Mouse (Mus musculus) spleen, adult 2 months (tissue): ENCODE measurements at regions not wholly inside any gene's neighbourhood (a gene's known extent, or its start where the extent isn't known, plus 50 kb on each side); places are given as distances from the start of the nearest gene placed in this dataset.

ENCODE experiments used
- CTCF ChIP-seq: fragments of 200-500 bp; IDR thresholded peaks from 2 replicates; pipeline ENCODE4 v1.5.1; 2011; ENCODE audit warnings: mild to moderate bottlenecking, inconsistent platforms; ENCODE audit not compliant: insufficient read depth, insufficient read length, insufficient replicate concordance; ENCODE audit errors: extremely low read depth
- POLR2A ChIP-seq: fragments of 200-500 bp; IDR thresholded peaks from 2 replicates; pipeline ENCODE4 v1.6.1; 2011; ENCODE audit warnings: low read depth, low read length, inconsistent platforms

DNA sequence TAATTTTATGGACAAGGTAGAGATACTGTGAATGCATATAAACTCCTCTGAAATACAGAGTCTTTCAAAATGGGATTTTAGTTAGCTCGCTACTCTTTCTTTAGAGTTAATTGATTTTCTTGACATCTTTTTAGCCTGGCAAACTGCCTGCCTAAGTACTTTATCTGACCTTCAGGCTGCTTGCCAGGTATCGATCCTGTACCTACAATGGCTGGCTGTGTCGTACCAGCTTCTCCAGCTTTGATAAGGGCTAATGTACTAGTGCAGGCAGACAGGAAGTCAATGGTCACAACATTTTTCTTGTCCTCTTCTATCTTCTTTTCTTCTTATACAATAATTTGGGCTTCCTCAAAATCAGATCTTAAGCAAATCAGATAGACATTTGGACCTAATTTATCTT, 409.4 kb upstream of the Acvr2a start:
- TF ChIP-seq CTCF (no peak), POLR2A (no peak)
